Mouse (Mus musculus) CH12.LX (cell line): ENCODE results near the gene Themis3.

Experiments used
- CTCF ChIP-seq, 2 experiments: IDR thresholded peaks in 1 of 2; conservative IDR thresholded peaks in 1 of 2; 2 replicates each; pipeline ENCODE4 v1.5.1; 2011 to 2012; ENCODE audit warnings: low read depth in 2 of 2, low read length in 2 of 2, improper control_type of control experiment in 1 of 2, inconsistent platforms in 1 of 2, mild to moderate bottlenecking in 1 of 2, moderate library complexity in 1 of 2
- E2F4 ChIP-seq: IDR thresholded peaks from 2 replicates; pipeline ENCODE4 v1.6.1; 2011; ENCODE audit warnings: low read depth, low read length, improper control_type of control experiment; ENCODE audit not compliant: insufficient replicate concordance
- ETS1 ChIP-seq: conservative IDR thresholded peaks from 2 replicates; pipeline ENCODE4 v1.6.1; 2012; ENCODE audit warnings: low read depth, mild to moderate bottlenecking, inconsistent platforms, low read length, improper control_type of control experiment, moderate library complexity
- GABPA ChIP-seq: IDR thresholded peaks from 2 replicates; pipeline ENCODE4 v1.6.1; 2012; ENCODE audit warnings: low read depth, low read length, improper control_type of control experiment, inconsistent platforms; ENCODE audit not compliant: insufficient replicate concordance
- JUN ChIP-seq: IDR thresholded peaks from 2 replicates; pipeline ENCODE4 v1.6.1; 2011; ENCODE audit warnings: low read depth, mild to moderate bottlenecking, low read length, improper control_type of control experiment, moderate library complexity; ENCODE audit not compliant: insufficient read depth
- JUND ChIP-seq: conservative IDR thresholded peaks from 2 replicates; pipeline ENCODE4 v1.6.1; 2011; ENCODE audit warnings: low read depth, low read length, improper control_type of control experiment
- MAZ ChIP-seq: IDR thresholded peaks from 2 replicates; pipeline ENCODE4 v1.6.1; 2012; ENCODE audit warnings: low read depth, mild to moderate bottlenecking, inconsistent platforms, low read length, improper control_type of control experiment, moderate library complexity
- MXI1 ChIP-seq: IDR thresholded peaks from 2 replicates; pipeline ENCODE4 v1.6.1; 2011; ENCODE audit warnings: mild to moderate bottlenecking, low read depth, low read length, improper control_type of control experiment
- NELFE ChIP-seq: IDR thresholded peaks from 2 replicates; pipeline ENCODE4 v1.6.1; 2011; ENCODE audit warnings: low read depth, low read length, improper control_type of control experiment
- PAX5 ChIP-seq: IDR thresholded peaks from 2 replicates; pipeline ENCODE4 v1.6.1; 2012; ENCODE audit warnings: low read length, inconsistent platforms, mixed read lengths
- POLR2A ChIP-seq: IDR thresholded peaks from 2 replicates; pipeline ENCODE4 v1.6.1; 2011; ENCODE audit warnings: low read depth, mild to moderate bottlenecking, improper control_type of control experiment, low read length
- POLR2AphosphoS2 ChIP-seq: IDR thresholded peaks from 2 replicates; pipeline ENCODE4 v1.6.1; 2011; ENCODE audit warnings: low read depth, low read length, improper control_type of control experiment

DNA sequence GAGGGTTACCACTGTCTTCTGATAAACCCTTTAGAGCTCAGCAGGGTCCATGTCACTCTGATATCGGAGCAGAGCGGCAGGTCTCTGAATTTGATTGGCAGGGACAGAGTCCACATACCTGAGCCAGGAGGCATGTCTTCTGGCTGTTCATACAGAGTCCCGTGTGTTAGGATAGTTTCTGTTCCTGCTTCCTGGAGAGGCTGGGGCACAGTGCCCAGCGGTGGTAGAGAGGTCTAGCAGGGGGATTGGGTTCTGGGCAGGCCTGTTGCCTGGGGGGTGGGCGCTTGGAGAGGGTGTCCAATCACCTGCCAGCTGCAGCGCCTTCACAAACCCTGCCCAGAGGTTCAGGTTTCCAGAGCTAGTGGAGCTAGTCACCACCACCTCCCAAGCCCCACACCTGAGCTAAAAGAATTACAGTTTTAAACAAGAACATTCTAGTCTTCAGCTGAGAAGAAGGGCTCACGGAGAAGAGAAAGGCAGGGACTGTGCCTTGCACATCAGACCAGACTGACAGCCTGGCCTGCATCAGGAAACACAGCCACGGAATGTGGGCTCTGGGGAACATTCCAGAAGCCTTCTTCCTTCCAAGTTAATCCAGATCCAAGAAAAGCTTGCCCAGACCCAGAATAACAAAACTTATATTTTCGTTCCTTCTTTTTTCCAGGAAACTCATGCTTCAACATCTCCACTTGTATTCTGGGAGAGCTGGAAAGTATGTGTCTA, 3.9 kb downstream of the Themis3 start:
- TF ChIP-seq NELFE (no peak), POLR2AphosphoS2 (no peak), CTCF (conservative IDR thresholded peaks at IDR 0.05 in 1 of 2, IDR thresholded peaks at IDR 0.05 in 1 of 2; ENCODE audit: low read depth in 2 of 2, low read length in 2 of 2) (no peak), POLR2A (no peak), JUND (no peak), E2F4 (no peak), MAZ (no peak), MXI1 (no peak), GABPA (no peak), PAX5 (no peak), ETS1 (no peak), JUN (no peak)
